Mouse (Mus musculus): ENCODE data around the gene Idnk. TPM values are rescaled to one million over a fixed set of nuclear protein-coding genes. Genes with fewer than 3 reads are reported as not detected.

The Idnk gene
- polyA plus RNA-seq, 1 experiment from 2014 or later: 70.3 TPM

- no peak for ATAC-seq
- H3K27ac ChIP-seq: no peak overlapping the region
- H3K9me3 ChIP-seq: no peaks in the 10 kb centered on the region
- H3K4me1 ChIP-seq (replicated peaks): no peaks in the 10 kb centered on the region
- no peak overlapping the region for H3K9ac ChIP-seq (replicated peaks)
- WGBS: 92% methylated on average over 14 of the region's 14 CpGs
- H3K36me3 ChIP-seq: peaks cover 59% of the 10 kb centered on the region
- H3K4me3 ChIP-seq (replicated peaks): no peak overlapping the region
- no peak overlapping the region for H3K4me2 ChIP-seq (replicated peaks)
- H3K27me3 ChIP-seq: no peaks in the 10 kb centered on the region
Observed at GRCm38 (mm10) chr13:58181607-58182551, 24.4 kb downstream of the Idnk start.

- 80% methylated on average over 3 of the region's 3 CpGs for WGBS
- Histone ChIP-seq H3K27me3 (no peaks in the 10 kb centered on the region), H3K9ac (replicated peaks) (no peak overlapping the region), H3K27ac (no peak overlapping the region), H3K36me3 (peaks cover 46% of the 10 kb centered on the region), H3K4me2 (replicated peaks) (no peak overlapping the region), H3K4me3 (replicated peaks) (no peak overlapping the region), H3K9me3 (no peaks in the 10 kb centered on the region), H3K4me1 (replicated peaks) (0 out of 2 replicates have a peak, but pooled peaks cover 5% of the 10 kb centered on the region)
- ATAC-seq: no peak
Observed at GRCm38 (mm10) chr13:58184111-58184510, 26.7 kb downstream of the Idnk start.

- Histone ChIP-seq H3K27me3 (no peaks in the 10 kb centered on the region), H3K36me3 (peaks cover 42% of the 10 kb centered on the region), H3K27ac (no peak overlapping the region), H3K9ac (replicated peaks) (no peak overlapping the region), H3K4me1 (replicated peaks) (0 out of 2 replicates have a peak, but pooled peaks cover 5% of the 10 kb centered on the region), H3K4me3 (replicated peaks) (no peak overlapping the region), H3K4me2 (replicated peaks) (no peak overlapping the region), H3K9me3 (no peaks in the 10 kb centered on the region)
- 79% methylated on average over 8 of the region's 8 CpGs for WGBS
- ATAC-seq: no peak
Observed at GRCm38 (mm10) chr13:58186281-58186680, 28.8 kb downstream of the Idnk start.

- WGBS: 82% methylated on average over 3 of the region's 3 CpGs
- no peaks in the 10 kb centered on the region for H3K9me3 ChIP-seq
- no peak overlapping the region for H3K9ac ChIP-seq (replicated peaks)
- H3K27ac ChIP-seq: no peak overlapping the region
- H3K4me1 ChIP-seq (replicated peaks): 0 out of 2 replicates have a peak, but pooled peaks cover 5% of the 10 kb centered on the region
- no peaks in the 10 kb centered on the region for H3K27me3 ChIP-seq
- H3K4me2 ChIP-seq (replicated peaks): no peak overlapping the region
- no peak overlapping the region for H3K4me3 ChIP-seq (replicated peaks)
- ATAC-seq: no peak
- H3K36me3 ChIP-seq: peaks cover 46% of the 10 kb centered on the region
Observed at GRCm38 (mm10) chr13:58187751-58188150, 30.3 kb downstream of the Idnk start.

- Histone ChIP-seq H3K4me2 (replicated peaks) (no peak overlapping the region), H3K4me3 (replicated peaks) (no peak overlapping the region), H3K9ac (replicated peaks) (no peak overlapping the region), H3K27me3 (no peaks in the 10 kb centered on the region), H3K4me1 (replicated peaks) (0 out of 2 replicates have a peak, but pooled peaks cover 5% of the 10 kb centered on the region), H3K27ac (no peak overlapping the region), H3K9me3 (no peaks in the 10 kb centered on the region), H3K36me3 (peaks cover 43% of the 10 kb centered on the region)
- ATAC-seq: no peak
- WGBS: 64% methylated on average over 4 of the region's 4 CpGs
Observed at GRCm38 (mm10) chr13:58188412-58188811, 31.0 kb downstream of the Idnk start.

GRCm38 (mm10) chr13:58189473-58189872 lies 32.0 kb downstream of the Idnk start:
- no peak for ATAC-seq
- WGBS: 83% methylated on average over 5 of the region's 5 CpGs
- H3K27me3 ChIP-seq: no peaks in the 10 kb centered on the region
- no peak overlapping the region for H3K4me2 ChIP-seq (replicated peaks)
- 0 out of 2 replicates have a peak, but pooled peaks cover 5% of the 10 kb centered on the region for H3K4me1 ChIP-seq (replicated peaks)
- H3K9ac ChIP-seq (replicated peaks): no peak overlapping the region
- no peaks in the 10 kb centered on the region for H3K9me3 ChIP-seq
- H3K27ac ChIP-seq: no peak overlapping the region
- H3K4me3 ChIP-seq (replicated peaks): no peak overlapping the region
- peaks cover 41% of the 10 kb centered on the region for H3K36me3 ChIP-seq

- Histone ChIP-seq H3K9ac (replicated peaks) (no peak overlapping the region), H3K4me1 (replicated peaks) (0 out of 2 replicates have a peak, but pooled peaks cover 5% of the 10 kb centered on the region), H3K9me3 (no peaks in the 10 kb centered on the region), H3K27ac (no peak overlapping the region), H3K27me3 (no peaks in the 10 kb centered on the region), H3K4me2 (replicated peaks) (no peak overlapping the region), H3K4me3 (replicated peaks) (no peak overlapping the region), H3K36me3 (peaks cover 53% of the 10 kb centered on the region)
- over 99% methylated on average over 14 of the region's 14 CpGs for WGBS
- ATAC-seq: no peak
Observed at GRCm38 (mm10) chr13:58191516-58191915, 34.1 kb downstream of the Idnk start.

GRCm38 (mm10) chr13:58192146-58192545 lies 34.7 kb downstream of the Idnk start:
- Histone ChIP-seq H3K4me1 (replicated peaks) (0 out of 2 replicates have a peak, but pooled peaks cover 5% of the 10 kb centered on the region), H3K9me3 (no peaks in the 10 kb centered on the region), H3K4me3 (replicated peaks) (no peak overlapping the region), H3K27me3 (no peaks in the 10 kb centered on the region), H3K36me3 (peaks cover 53% of the 10 kb centered on the region), H3K9ac (replicated peaks) (no peak overlapping the region), H3K27ac (no peak overlapping the region), H3K4me2 (replicated peaks) (no peak overlapping the region)
- WGBS: 92% methylated on average over 6 of the region's 6 CpGs
- ATAC-seq: no peak

GRCm38 (mm10) chr13:58193221-58193620 lies 35.8 kb downstream of the Idnk start:
- WGBS: 97% methylated on average over 3 of the region's 3 CpGs
- no peaks in the 10 kb centered on the region for H3K27me3 ChIP-seq
- H3K4me2 ChIP-seq (replicated peaks): no peak overlapping the region
- no peak overlapping the region for H3K9ac ChIP-seq (replicated peaks)
- H3K27ac ChIP-seq: no peak overlapping the region
- no peak for ATAC-seq
- no peaks in the 10 kb centered on the region for H3K4me1 ChIP-seq (replicated peaks)
- H3K9me3 ChIP-seq: no peaks in the 10 kb centered on the region
- peaks cover 63% of the 10 kb centered on the region for H3K36me3 ChIP-seq
- no peak overlapping the region for H3K4me3 ChIP-seq (replicated peaks)

GRCm38 (mm10) chr13:58194908-58195307 lies 37.5 kb downstream of the Idnk start:
- Histone ChIP-seq H3K36me3 (peaks cover 58% of the 10 kb centered on the region), H3K4me3 (replicated peaks) (no peak overlapping the region), H3K27ac (no peak overlapping the region), H3K27me3 (no peaks in the 10 kb centered on the region), H3K4me2 (replicated peaks) (no peak overlapping the region), H3K9ac (replicated peaks) (no peak overlapping the region), H3K4me1 (replicated peaks) (no peaks in the 10 kb centered on the region), H3K9me3 (no peaks in the 10 kb centered on the region)
- no peak for ATAC-seq
- WGBS: 83% methylated on average over 3 of the region's 3 CpGs

- H3K9me3 ChIP-seq: no peaks in the 10 kb centered on the region
Observed at GRCm38 (mm10) chr13:58197211-58197610, 39.8 kb downstream of the Idnk start.

GRCm38 (mm10) chr13:58197981-58198640 lies 40.7 kb downstream of the Idnk start:
- 94% methylated on average over 7 of the region's 7 CpGs for WGBS
- ATAC-seq: no peak
- Histone ChIP-seq H3K9me3 (no peaks in the 10 kb centered on the region), H3K9ac (replicated peaks) (no peak overlapping the region), H3K36me3 (peaks cover 33% of the 10 kb centered on the region), H3K4me1 (replicated peaks) (no peaks in the 10 kb centered on the region), H3K4me3 (replicated peaks) (no peak overlapping the region), H3K27me3 (no peaks in the 10 kb centered on the region), H3K27ac (no peak overlapping the region), H3K4me2 (replicated peaks) (no peak overlapping the region)

More at GRCm38 (mm10) chr13:58197211-58197610, 39.8 kb downstream of the Idnk start:
- no peaks in the 10 kb centered on the region for H3K27me3 ChIP-seq
- peaks cover 38% of the 10 kb centered on the region for H3K36me3 ChIP-seq
- no peaks in the 10 kb centered on the region for H3K4me1 ChIP-seq (replicated peaks)
- no peak overlapping the region for H3K4me3 ChIP-seq (replicated peaks)
- no peak overlapping the region for H3K4me2 ChIP-seq (replicated peaks)
- no peak overlapping the region for H3K9ac ChIP-seq (replicated peaks)
- H3K27ac ChIP-seq: no peak overlapping the region
- 86% methylated on average over 3 of the region's 3 CpGs for WGBS
- no peak for ATAC-seq
